Mouse (Mus musculus) right cerebral cortex, postnatal 36 days (tissue): ENCODE measurements around the gene Sh2b3.

Experiments used
- DNase-seq, 2 experiments: peaks; one replicate each; pipeline ENCODE4 v3.0.0; 2022; ENCODE audit warnings: low spot score in 2 of 2, mixed read lengths in 1 of 2

The Sh2b3 gene

GRCm38 (mm10) chr5:121791026-121791425, 46.4 kb downstream of the Sh2b3 start:
- no peak for DNase-seq

- no peak for DNase-seq
These were observed 53.5 kb downstream of the Sh2b3 start for GRCm38 (mm10) chr5:121783862-121784500.

- no peak for DNase-seq
These were observed 55.0 kb downstream of the Sh2b3 start for GRCm38 (mm10) chr5:121782467-121782866.

GRCm38 (mm10) chr5:121780180-121780579, 57.3 kb downstream of the Sh2b3 start:
- no peak for DNase-seq

- peak; percentile 55 to 68 for DNase-seq
These were observed 58.8 kb downstream of the Sh2b3 start for GRCm38 (mm10) chr5:121778485-121779119.

GRCm38 (mm10) chr5:121771611-121772010, 65.8 kb downstream of the Sh2b3 start:
- DNase-seq = no peak

GRCm38 (mm10) chr5:121769827-121770226, 67.6 kb downstream of the Sh2b3 start:
- DNase-seq = no peak

- no peak for DNase-seq
These were observed 69.9 kb downstream of the Sh2b3 start for GRCm38 (mm10) chr5:121767564-121767963.

- no peak for DNase-seq
These were observed 71.2 kb downstream of the Sh2b3 start for GRCm38 (mm10) chr5:121766038-121766773.
